Mouse (Mus musculus) adrenal gland (tissue): Measurements from ENCODE around the gene Figla.
"Not testable (repeated sequence)": the region's sequence is repeated elsewhere in the genome, so short reads cannot be mapped to it uniquely, and the experiment has no call there.

Source experiments
- intact Hi-C: fragments of 180-260 bp; cut with DNase I; formaldehyde crosslinking; loops from one replicate; pipeline ENCODE4 v1.15.1; 2025
- long read RNA-seq, 2 experiments: library from polyadenylated mRNA; unstranded; transcript quantifications; one replicate each; pipeline ENCODE4 v2.0.0; 2020; ENCODE audit warnings: borderline replicate concordance in 1 of 2; ENCODE audit not compliant: insufficient replicate concordance in 1 of 2

The Figla gene
- long read RNA-seq, experiment 1: 0 reads
- long read RNA-seq, experiment 2: 0 reads

GRCm38 (mm10) chr6:86015871-86016270, at the start of gene Figla:
Gene Figla, plus strand, starts transcription at chr6:86016171.
- intact Hi-C loops: no loop called here

DNA sequence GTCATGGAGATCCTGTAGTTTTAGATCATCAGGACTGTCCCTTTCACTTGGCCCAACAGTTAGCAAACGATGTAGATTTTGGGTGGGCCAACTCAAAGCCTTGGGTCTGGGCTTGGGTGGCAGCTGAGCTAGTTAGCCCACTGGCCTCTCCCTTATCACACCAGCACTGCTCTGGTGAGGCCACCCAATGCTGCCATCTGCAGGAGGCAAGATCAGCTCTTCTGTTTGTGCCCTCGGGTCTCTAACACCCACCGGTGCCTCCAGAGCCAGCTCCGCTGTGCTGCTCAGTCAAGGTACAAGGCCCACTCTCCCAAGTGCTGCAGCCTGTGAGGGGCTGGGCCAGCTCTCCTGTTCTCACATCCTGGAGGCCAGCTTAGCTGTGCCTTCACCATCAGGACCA, 49.3 kb upstream of the Figla start:
- intact Hi-C loops: no loop called here

- intact Hi-C loops: no loop called here
These were observed 46.1 kb upstream of the Figla start for GRCm38 (mm10) chr6:85969889-85970288.

DNA sequence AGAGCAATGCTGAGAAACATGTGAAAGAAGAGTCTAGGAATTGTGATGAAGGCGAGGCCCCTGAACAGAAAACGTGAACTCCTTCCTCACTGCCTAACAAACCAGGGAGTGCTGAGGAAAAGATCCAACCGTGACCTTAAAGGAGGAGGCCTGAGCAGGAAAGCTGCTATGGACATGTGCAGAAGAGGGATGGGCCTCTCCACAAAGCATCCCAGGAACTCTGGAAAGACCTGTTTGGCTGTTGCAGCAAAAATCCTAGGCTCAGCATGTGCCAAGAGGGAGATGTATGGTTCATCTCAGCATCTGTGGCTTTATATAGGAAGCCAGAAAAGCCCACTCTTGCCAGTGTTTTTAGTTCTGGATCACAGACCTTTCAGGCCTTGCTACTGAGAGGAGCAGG, 43.3 kb upstream of the Figla start:
- intact Hi-C loops: no loop called here

GRCm38 (mm10) chr6:85973336-85973735, 42.6 kb upstream of the Figla start:
- intact Hi-C loops: no loop called here

DNA sequence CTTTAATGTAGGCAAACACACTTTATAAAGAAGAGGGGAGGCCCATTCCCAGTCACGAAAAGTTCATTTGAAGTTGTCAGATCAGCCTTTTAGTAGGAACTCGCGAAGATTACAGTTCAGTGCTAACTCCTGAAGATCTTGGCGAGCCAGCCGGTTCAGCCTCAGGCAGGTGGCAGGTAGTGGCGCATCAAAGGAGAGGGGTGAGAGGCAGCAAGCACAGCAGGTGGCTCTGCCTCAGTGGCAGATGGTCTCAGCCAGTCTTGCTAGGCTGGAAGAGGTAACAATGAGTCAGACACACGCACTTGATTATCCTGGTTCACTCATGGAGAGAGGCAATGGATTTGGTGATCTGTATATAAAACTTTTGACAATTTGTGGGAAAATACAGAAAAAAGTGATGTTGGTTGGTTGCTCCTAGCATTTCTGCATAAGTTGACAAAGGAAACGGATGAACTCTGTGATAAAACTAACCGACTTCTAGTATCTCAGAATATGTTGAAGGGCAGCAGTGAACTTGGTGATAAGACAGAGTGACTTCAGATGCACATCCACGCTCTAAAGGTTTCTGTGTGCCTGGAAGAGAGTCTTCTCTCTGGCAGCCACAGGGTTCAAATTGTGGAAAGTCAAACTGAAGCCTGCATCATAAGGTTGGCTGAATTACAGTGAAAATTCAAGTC, 40.9 kb upstream of the Figla start:
- intact Hi-C loops: no loop called here

- intact Hi-C loops: no loop called here
These were observed 40.2 kb upstream of the Figla start for GRCm38 (mm10) chr6:85975761-85976160.

DNA sequence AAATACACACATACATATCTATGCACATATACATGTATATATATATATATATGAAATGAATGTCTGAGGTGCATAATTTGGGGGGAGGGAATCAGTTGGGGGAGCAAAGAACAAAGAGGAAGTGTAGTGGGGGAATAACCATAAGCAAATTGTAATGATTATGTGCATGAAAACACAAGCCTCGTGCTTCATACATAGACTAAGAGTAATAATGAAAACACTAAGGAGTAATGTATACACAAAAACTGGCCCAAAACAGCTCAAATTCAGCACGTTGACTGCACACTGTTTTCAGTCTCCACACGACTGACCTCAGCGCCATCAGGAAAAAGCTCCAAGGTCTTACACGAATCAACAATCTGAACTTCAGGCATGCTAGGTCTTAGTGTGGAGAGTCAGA, 39.7 kb upstream of the Figla start:
- intact Hi-C loops: no loop called here

- intact Hi-C loops: not testable (repeated sequence)
These were observed 37.2 kb upstream of the Figla start for GRCm38 (mm10) chr6:85978736-85979135.

DNA sequence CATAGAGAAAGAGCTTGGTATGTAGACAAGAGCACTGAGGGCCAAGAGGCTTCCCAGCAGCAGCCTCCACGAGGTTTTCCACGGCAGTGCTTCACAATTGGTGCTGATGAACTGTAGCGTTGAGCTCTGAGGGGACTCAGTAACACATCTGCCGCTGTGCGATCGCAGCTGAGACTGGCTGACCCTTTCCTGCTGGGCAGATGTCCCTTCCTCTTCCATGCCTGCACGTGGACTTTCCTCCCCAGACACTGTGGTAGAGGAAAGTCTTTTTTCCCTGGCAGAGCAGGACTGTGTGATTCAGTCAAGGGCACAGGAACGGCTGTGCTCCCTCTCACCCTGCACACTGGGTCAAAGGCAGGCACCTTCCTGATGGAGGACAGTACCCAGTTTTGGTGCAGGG, 31.6 kb upstream of the Figla start:
- intact Hi-C loops: no loop called here

- intact Hi-C loops: not testable (repeated sequence)
These were observed 26.4 kb upstream of the Figla start for GRCm38 (mm10) chr6:85989570-85989969.

DNA sequence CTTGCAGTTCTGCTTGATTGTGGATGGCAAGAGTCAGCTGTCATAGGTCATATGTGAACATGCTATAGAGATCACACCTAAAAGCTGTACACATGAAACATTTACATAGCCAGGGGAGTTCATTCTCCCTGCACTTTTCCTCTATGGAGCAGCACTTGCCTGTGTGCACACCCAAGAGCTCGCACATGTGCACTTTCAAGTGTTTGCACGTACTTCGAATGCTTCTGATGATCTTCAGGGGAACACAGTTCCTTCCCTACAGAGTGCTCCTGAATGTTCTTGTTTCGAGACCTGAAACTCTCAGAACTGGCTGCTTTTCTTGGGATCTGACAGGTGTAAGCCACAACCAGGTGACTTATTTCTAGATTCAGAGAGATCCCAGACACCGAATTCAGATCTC, 25.2 kb upstream of the Figla start:
- intact Hi-C loops: not testable (repeated sequence)

DNA sequence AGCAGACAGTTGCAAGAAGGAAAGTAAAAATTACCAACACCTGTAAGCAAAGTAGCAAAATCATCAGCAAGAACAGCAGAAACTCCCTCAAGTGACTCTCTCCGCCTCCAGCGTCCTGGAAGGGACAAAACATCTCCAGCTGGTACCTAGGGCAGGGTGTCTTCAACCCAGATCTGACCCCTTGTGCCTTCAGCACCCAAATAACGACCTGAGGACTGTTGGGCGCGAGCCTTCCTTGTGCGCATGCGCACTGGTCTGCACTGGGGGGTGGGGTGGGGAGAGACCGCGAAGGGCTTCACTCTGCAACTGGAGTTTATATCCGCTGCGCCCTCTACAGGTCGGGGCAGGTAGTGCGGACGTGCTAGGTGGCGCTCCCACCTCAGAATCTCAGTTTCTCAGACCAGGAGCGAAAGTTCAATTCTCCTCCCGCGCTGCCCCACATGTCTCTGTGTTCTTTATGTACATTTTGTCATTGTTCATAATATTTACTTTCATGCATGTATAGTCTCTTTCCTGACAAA, 12.5 kb upstream of the Figla start:
- intact Hi-C loops: loop anchor here (10.0 kb wide), 1 partner anchor 239 kb away; the partner anchor contains the start of gene Nat8f3

DNA sequence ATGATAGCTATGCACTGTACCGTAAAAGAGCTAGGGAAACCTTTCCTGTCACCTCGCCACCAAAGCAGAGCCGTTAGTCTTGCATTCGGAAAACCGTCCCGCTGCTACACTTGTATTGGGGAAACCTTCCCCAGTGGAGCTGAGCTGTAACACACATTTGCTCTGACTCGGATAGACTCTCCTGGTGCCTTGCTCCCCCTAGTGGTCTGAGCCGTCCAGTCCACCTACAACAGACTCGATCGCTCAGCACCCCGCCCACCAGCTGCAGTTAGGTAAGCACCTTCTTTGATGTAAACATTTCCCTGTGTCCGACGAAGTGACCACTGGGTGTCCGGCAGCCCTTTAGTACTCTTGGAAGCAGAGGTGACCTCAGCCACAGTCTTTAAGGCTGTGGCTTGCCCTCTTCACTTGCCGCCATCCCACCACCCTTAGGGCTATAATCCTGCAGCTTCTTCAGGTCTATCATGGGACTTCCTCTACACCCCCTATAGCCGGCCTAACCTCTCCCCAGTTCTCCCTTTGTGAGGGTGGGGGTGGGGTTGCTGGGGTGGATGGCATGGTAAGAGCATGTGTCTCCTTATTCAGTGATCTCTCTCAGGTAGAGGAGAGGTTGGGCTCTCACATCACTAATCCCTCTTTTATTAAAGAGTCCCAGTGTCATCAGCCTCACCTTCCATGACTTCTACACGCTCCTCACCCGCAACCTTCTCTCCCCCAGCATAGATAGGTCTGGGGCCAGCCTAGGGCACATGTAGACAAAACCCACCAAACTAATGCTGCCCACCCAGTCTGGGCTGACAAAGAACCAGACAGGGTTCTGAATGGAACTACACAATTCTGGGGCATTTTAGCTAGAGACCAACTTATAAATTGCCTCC, 11.5 kb upstream of the Figla start:
- intact Hi-C loops: loop anchor here (5.0 to 10.0 kb wide), 3 partner anchors 107 to 240 kb away; partner anchors contain the start of genes Nat8 and Nat8f3

- intact Hi-C loops: loop anchor here (5.0 to 10.0 kb wide), 3 partner anchors 113 to 245 kb away; partner anchors contain the start of genes Nat8 and Nat8f3
These were observed 6.0 kb upstream of the Figla start for GRCm38 (mm10) chr6:86009980-86010379.

DNA sequence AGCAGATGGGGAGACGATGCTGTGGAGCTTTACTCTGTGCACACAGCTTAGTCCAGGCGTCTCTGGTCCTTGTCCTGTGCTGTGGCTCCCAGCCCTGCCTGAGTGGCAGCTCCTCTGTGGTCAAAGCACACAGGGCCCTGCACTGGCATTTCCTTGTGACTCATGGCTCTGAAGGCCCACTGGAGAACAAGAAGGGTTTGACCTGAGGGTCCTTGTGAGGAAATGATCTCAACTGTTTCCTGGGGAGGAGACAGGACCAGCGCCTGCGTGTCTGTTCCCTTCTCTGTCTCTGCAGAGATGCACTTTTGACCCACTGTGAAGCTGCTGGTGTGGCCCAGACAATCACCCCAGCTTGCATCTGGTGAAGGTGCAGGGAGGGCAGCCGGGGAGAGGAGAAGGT, 1.2 kb upstream of the Figla start:
- intact Hi-C loops: not testable (repeated sequence)

- intact Hi-C loops: no loop called here
These were observed 901 bp downstream of the Figla start for GRCm38 (mm10) chr6:86016793-86017350.

DNA sequence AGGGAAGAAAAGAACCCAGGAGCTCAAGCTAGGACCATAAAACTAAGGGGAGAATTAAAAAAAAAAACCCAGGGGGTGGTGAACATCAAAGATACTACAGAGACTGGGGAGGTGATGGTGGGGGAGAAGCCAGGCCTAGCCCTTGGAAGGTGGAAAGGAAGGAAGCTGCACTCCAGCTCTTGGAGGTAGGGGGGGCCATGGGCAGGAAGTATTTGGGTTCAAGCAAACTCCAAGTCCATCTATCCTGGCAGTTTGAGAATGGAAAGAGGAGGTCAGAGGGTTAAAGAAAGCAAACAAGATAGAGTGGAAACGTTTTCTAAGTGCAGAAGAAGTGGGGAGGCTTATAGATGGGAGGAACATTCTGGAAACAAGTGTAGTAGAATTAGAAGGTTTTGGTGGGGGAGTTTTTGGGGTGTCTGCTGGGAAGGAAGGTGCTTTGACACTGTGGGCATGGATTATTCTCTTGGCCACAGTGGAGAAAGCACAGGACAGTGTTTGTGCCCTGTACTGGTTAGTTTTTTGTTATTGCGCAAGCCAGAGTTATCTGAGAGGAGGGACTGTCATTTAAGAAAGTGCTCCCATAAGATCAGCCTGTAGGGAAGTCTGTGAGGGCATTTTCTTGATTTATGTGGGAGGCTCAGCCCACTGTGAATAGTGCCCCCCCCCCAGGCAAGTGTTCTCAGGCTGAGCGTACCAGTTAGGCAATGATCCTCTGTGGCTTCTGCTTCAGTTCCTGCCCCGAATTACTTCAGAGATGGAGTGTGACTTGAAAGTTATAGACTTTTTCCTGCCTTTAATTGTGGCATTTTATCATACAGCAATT, 3.7 kb downstream of the Figla start:
- intact Hi-C loops: loop anchor here (2.0 kb wide), 1 partner anchor 65 kb away; no protein-coding TSS in a partner anchor

DNA sequence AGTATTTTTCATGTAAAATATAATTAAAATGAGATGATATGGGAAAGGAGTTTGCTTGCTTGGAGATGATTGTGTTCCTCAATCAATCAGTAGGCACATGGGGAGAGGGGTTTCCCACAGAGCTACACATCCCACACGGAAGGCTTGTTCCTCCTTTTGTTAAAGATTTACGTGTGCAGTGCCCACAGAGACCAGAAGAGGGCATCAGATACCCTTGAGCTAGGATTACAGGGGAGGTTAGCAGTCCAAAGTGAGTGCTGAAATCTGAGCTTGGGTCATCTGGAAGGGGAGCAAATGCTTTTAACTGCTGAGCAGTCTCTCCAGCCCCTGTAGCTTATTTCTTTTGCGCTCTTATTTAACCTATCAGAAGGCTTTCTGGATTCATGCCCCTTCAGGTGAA, 5.0 kb downstream of the Figla start:
- intact Hi-C loops: loop anchor here (2.0 kb wide), 1 partner anchor 64 kb away; no protein-coding TSS in a partner anchor

- intact Hi-C loops: no loop called here
These were observed 10.8 kb downstream of the Figla start for GRCm38 (mm10) chr6:86026632-86027292.
